Mouse (Mus musculus): ENCODE data around the gene Gpt2.

GRCm38 (mm10) chr8:85453256-85453655, 39.1 kb upstream of the Gpt2 start:
- TF ChIP-seq POLR2A (IDR thresholded peaks at IDR 0.05; ENCODE audit: insufficient read length, low read depth) = no peak
- no peak for TF ChIP-seq REST (IDR thresholded peaks at IDR 0.05; ENCODE audit: insufficient read depth, insufficient read length)
- TF ChIP-seq E2F4 (IDR thresholded peaks at IDR 0.05; ENCODE audit: insufficient read depth) = no peak
- TF ChIP-seq USF1 (IDR thresholded peaks at IDR 0.05; ENCODE audit: low read depth) = no peak
- no peak for TF ChIP-seq POLR2AphosphoS2 (IDR thresholded peaks at IDR 0.05; ENCODE audit: insufficient read length, low read depth)
- no peak for TF ChIP-seq TCF12 (IDR thresholded peaks at IDR 0.05; ENCODE audit: insufficient read depth, poor library complexity, severe bottlenecking)
- TF ChIP-seq SRF (IDR thresholded peaks at IDR 0.05; ENCODE audit: control insufficient read depth, insufficient read length, low read depth) = no peak
